Mouse (Mus musculus) layer of hippocampus, postnatal 10 days (tissue): ENCODE data around the gene Catspere2. TPM values are rescaled to one million over a fixed set of nuclear protein-coding genes. Genes with fewer than 3 reads are reported as not detected.
"Not testable (repeated sequence)": the region's sequence is repeated elsewhere in the genome, so short reads cannot be mapped to it uniquely, and the experiment has no call there.

Source experiments
- DNase-seq, 2 experiments: peaks; one replicate each; pipeline ENCODE4 v3.0.0; 2021; ENCODE audit warnings: low spot score in 2 of 2
- long read RNA-seq: library from polyadenylated mRNA; stranded (forward); transcript quantifications from one replicate; pipeline ENCODE4 v2.0.0, GENCODE M21; 2023
- total RNA-seq, 2 experiments: library from RNA; stranded (reverse); gene quantifications; 2 replicates each; pipeline ENCODE4 v1.2.3; 2021

Gene Catspere2
- 1 to 10 TPM; 1.5 to 2.0 TPM for total RNA-seq
- long read RNA-seq, partial matches to known transcripts = 0 of 5 reads
- long read RNA-seq, other reads (novel, unspliced or antisense) = 5 of 5 reads

- DNase-seq = peak; percentile 95 to 96
Measured at GRCm38 (mm10) chr1:177983024-177983450, at the start of gene Catspere2. Gene Catspere2, plus strand, starts transcription at chr1:177983423.

- DNase-seq = not testable (repeated sequence)
Measured at GRCm38 (mm10) chr1:177940422-177940977, 42.7 kb upstream of the Catspere2 start.

- DNase-seq = no peak
Measured at GRCm38 (mm10) chr1:177981276-177981675, 1.9 kb upstream of the Catspere2 start.

GRCm38 (mm10) chr1:177983582-177983981, 359 bp downstream of the Catspere2 start:
- DNase-seq = not testable (repeated sequence)

- no peak for DNase-seq
Measured at GRCm38 (mm10) chr1:177984206-177984605, 983 bp downstream of the Catspere2 start.

- DNase-seq = not testable (repeated sequence)
Measured at GRCm38 (mm10) chr1:177987476-177987875, 4.3 kb downstream of the Catspere2 start.

- DNase-seq = not testable (repeated sequence)
Measured at GRCm38 (mm10) chr1:178072798-178073197, 89.6 kb downstream of the Catspere2 start.

GRCm38 (mm10) chr1:178097865-178098264, 114.6 kb downstream of the Catspere2 start:
- DNase-seq = not testable (repeated sequence)

GRCm38 (mm10) chr1:178108514-178108913, 125.3 kb downstream of the Catspere2 start:
- DNase-seq = not testable (repeated sequence)

- DNase-seq = not testable (repeated sequence)
Measured at GRCm38 (mm10) chr1:178122236-178122635, 139.0 kb downstream of the Catspere2 start.

- DNase-seq = no peak
Measured at GRCm38 (mm10) chr1:178134288-178134687, 151.1 kb downstream of the Catspere2 start.

GRCm38 (mm10) chr1:178146513-178146912, 163.3 kb downstream of the Catspere2 start:
- DNase-seq = peak; percentile 22 to 38

GRCm38 (mm10) chr1:178146915-178147314, 163.7 kb downstream of the Catspere2 start:
- DNase-seq = not testable (repeated sequence)

GRCm38 (mm10) chr1:178182251-178182650, 199.0 kb downstream of the Catspere2 start:
- DNase-seq = no peak

GRCm38 (mm10) chr1:178185591-178185990, 202.4 kb downstream of the Catspere2 start:
- no peak for DNase-seq

GRCm38 (mm10) chr1:178187216-178187791, 204.1 kb downstream of the Catspere2 start, which contains the start of gene Desi2:
Gene Desi2, plus strand, starts transcription at chr1:178187417.
- peak; percentile 91 to 92 for DNase-seq

- DNase-seq = not testable (repeated sequence)
Measured at GRCm38 (mm10) chr1:178187810-178188209, 204.6 kb downstream of the Catspere2 start.

- no peak for DNase-seq
Measured at GRCm38 (mm10) chr1:178188386-178188785, 205.2 kb downstream of the Catspere2 start.

- no peak for DNase-seq
Measured at GRCm38 (mm10) chr1:178205701-178206325, 222.6 kb downstream of the Catspere2 start.

- not testable (repeated sequence) for DNase-seq
Measured at GRCm38 (mm10) chr1:178207856-178208255, 224.6 kb downstream of the Catspere2 start.

GRCm38 (mm10) chr1:178209966-178210365, 226.7 kb downstream of the Catspere2 start:
- no peak for DNase-seq

GRCm38 (mm10) chr1:178217157-178217556, 233.9 kb downstream of the Catspere2 start:
- DNase-seq = no peak
